Mouse (Mus musculus): ENCODE results near the gene Per1. TPM values are rescaled to one million over a fixed set of nuclear protein-coding genes. Genes with fewer than 3 reads are reported as not detected.
"Not testable (repeated sequence)": the region's sequence is repeated elsewhere in the genome, so short reads cannot be mapped to it uniquely, and the experiment has no call there.

Gene Per1
- polyA plus RNA-seq, 1 experiment from 2014 or later: 10.5 TPM

DNA sequence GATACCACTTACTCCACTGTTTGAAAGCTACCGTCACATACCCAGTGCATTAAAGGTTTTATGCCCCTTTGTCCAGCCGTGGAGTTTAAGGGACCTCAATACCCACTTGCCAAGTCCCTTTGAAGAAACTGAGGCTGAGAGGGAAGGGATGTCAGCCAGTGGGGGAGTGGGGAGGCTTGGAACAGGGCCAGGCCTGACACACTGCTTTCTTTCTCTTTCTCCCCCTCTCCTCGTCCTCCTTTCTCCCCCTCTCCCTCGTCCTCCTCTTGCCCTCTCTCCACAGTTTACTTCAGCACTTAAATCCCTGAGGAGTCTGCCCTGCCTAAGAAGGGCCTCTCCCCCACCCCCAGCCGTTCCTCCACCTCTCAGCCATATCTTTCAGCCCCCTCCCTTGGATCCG, 4.7 kb upstream of the Per1 start:
- Histone ChIP-seq H3K9ac (replicated peaks; ENCODE audit: low read depth, low read length) (no peak overlapping the region), H3K4me2 (replicated peaks; ENCODE audit: low read depth, low read length) (peak overlapping the region; percentile 74), H3K27me3 (ENCODE audit: control insufficient read depth, insufficient read depth, low read length) (no peaks in the 10 kb centered on the region), H3K27ac (ENCODE audit: low read length) (peak overlapping the region; percentile 22; the same call in 1 of the 2 replicates), H3K36me3 (ENCODE audit: control insufficient read depth, insufficient read depth, low read length) (peaks cover 24% of the 10 kb centered on the region), H3K9me3 (ENCODE audit: control insufficient read depth, low read depth, low read length) (no peaks in the 10 kb centered on the region), H3K4me3 (ENCODE audit: low read depth, low read length) (no peak overlapping the region), H3K4me1 (ENCODE audit: control insufficient read depth, insufficient read depth, low read length) (peaks cover 31% of the 10 kb centered on the region)
- 48% methylated on average over 6 of the region's 6 CpGs for WGBS
- no peak for ATAC-seq (ENCODE audit: insufficient number of reproducible peaks, insufficient read depth, low FRiP score, low read depth)

DNA sequence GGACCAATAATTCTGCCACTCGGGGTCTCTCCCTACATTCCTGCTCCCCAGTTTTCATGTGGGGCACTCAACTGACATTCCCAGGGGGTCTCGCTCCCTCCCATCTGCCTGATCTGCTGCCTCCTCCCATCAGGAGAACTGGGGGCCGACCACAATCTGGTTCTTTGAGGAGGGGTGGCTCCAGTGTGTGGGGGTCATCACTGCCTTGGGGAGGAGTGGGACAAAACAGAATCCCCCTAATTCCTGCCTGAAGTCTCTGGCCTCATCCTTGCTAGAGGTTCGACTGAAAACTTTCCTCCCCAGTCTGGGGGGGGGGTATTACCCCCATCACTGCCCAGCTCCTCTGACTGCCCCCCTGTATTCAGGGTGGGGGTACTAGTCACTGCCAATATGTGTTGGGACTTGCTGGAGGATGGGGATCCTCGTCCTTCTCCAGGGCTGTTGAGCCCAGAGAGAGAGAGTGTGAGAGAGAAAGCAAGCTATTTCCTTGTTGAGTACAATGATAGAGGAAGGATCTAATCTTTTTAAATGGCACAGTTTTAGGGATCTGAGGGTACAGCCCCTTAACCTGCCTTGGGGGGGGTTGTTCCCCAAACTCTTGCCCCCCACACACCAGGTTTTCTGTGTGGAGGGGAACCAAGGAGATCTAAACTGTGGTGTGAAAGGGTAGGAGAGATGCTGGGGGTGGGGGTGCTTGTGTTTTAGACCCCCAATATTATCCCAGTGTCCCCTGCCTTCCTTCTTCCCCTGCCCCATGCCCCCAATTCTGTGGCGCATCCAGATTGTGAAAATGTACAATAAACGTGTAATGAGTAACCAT, 3.2 kb upstream of the Per1 start:
- Histone ChIP-seq H3K9ac (replicated peaks; ENCODE audit: low read depth, low read length) (no peak overlapping the region), H3K27ac (ENCODE audit: low read length) (no peak overlapping the region)
- no peak for ATAC-seq (ENCODE audit: insufficient number of reproducible peaks, insufficient read depth, low FRiP score, low read depth)

DNA sequence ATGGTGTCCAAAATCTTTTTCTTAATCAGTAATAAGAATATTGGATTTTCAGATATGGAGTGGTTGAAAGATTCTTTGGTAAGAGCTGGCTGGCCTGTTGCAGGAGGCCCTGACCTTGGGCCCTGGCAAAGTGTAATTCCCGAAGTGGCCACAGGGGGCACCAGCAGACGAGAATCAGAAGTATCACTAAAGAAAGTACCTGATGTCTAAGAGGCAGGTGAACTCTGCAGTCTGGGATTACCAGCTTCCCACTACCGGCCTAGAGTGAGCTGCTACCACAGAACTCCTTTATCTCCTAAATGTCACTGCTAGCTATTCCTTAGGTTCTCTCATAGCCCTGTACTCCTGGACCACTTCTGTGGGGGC, 2.6 kb upstream of the Per1 start:
- Histone ChIP-seq H3K36me3 (ENCODE audit: control insufficient read depth, insufficient read depth, low read length) (peaks cover 24% of the 10 kb centered on the region), H3K27ac (ENCODE audit: low read length) (no peak overlapping the region), H3K27me3 (ENCODE audit: control insufficient read depth, insufficient read depth, low read length) (no peaks in the 10 kb centered on the region), H3K4me3 (ENCODE audit: low read depth, low read length) (no peak overlapping the region), H3K9ac (replicated peaks; ENCODE audit: low read depth, low read length) (no peak overlapping the region), H3K4me1 (ENCODE audit: control insufficient read depth, insufficient read depth, low read length) (peaks cover 30% of the 10 kb centered on the region), H3K9me3 (ENCODE audit: control insufficient read depth, low read depth, low read length) (no peaks in the 10 kb centered on the region), H3K4me2 (replicated peaks; ENCODE audit: low read depth, low read length) (no peak overlapping the region)
- ATAC-seq (ENCODE audit: insufficient number of reproducible peaks, insufficient read depth, low FRiP score, low read depth): no peak
- WGBS: 2% methylated on average over 3 of the region's 3 CpGs

More for the DNA sequence above, 3.2 kb upstream of the Per1 start:
- peaks cover 24% of the 10 kb centered on the region for H3K36me3 ChIP-seq (ENCODE audit: control insufficient read depth, insufficient read depth, low read length)
- peaks cover 29% of the 10 kb centered on the region for H3K4me1 ChIP-seq (ENCODE audit: control insufficient read depth, insufficient read depth, low read length)
- no peaks in the 10 kb centered on the region for H3K9me3 ChIP-seq (ENCODE audit: control insufficient read depth, low read depth, low read length)
- H3K27me3 ChIP-seq (ENCODE audit: control insufficient read depth, insufficient read depth, low read length): no peaks in the 10 kb centered on the region
- H3K4me3 ChIP-seq (ENCODE audit: low read depth, low read length): no peak overlapping the region
- H3K4me2 ChIP-seq (replicated peaks; ENCODE audit: low read depth, low read length): no peak overlapping the region
- 69% methylated on average over 7 of the region's 7 CpGs for WGBS

DNA sequence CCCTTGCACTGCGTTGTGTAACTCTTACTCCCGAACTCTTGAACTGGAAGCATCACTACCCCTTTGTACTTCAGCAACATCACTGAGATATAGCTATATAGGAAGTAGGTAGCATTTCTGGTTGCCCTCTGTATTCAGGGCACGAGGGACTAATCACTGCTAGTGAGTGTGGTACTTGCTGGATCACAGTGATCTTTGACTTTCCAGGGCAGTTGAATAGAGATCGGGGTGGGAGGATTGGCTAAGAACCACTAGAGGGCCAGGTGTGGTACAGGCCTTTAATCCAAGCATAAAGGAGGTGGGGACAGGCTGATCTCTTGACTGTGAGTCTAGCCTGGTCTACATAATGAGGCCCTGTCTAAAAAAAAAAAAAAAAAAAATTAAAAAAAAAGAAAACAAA, 2.1 kb upstream of the Per1 start:
- Histone ChIP-seq H3K9ac (replicated peaks; ENCODE audit: low read depth, low read length) (no peak overlapping the region), H3K27ac (ENCODE audit: low read length) (no peak overlapping the region), H3K9me3 (ENCODE audit: control insufficient read depth, low read depth, low read length) (no peaks in the 10 kb centered on the region), H3K36me3 (ENCODE audit: control insufficient read depth, insufficient read depth, low read length) (peaks cover 24% of the 10 kb centered on the region), H3K4me2 (replicated peaks; ENCODE audit: low read depth, low read length) (no peak overlapping the region), H3K4me1 (ENCODE audit: control insufficient read depth, insufficient read depth, low read length) (peaks cover 30% of the 10 kb centered on the region), H3K4me3 (ENCODE audit: low read depth, low read length) (no peak overlapping the region), H3K27me3 (ENCODE audit: control insufficient read depth, insufficient read depth, low read length) (no peaks in the 10 kb centered on the region)
- WGBS: 91% methylated on average over 4 of the region's 4 CpGs
- ATAC-seq (ENCODE audit: insufficient number of reproducible peaks, insufficient read depth, low FRiP score, low read depth): no peak

DNA sequence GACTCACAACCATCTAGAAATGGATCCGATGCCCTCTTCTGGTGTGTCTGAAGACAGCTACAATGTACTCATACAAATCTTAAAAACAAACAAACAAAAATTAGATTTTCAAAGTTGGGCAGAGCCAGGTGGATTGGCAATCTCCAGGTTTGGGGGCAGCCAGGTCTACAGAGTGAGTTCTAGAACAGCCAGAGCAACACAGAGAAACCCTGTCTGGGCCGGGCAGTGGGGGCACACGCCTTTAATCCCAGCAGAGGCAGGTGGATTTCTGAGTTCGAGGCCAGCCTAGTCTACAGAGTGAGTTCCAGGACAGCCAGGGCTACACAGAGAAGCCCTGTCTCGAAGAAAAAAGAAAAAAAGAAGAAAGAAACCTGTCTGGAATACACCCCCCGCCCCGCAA, 1.2 kb upstream of the Per1 start:
- not testable (repeated sequence) for H3K4me3 ChIP-seq (ENCODE audit: low read depth, low read length); H3K9me3 ChIP-seq (ENCODE audit: control insufficient read depth, low read depth, low read length); H3K4me2 ChIP-seq (replicated peaks; ENCODE audit: low read depth, low read length); H3K27ac ChIP-seq (ENCODE audit: low read length); H3K27me3 ChIP-seq (ENCODE audit: control insufficient read depth, insufficient read depth, low read length); ATAC-seq (ENCODE audit: insufficient number of reproducible peaks, insufficient read depth, low FRiP score, low read depth); H3K9ac ChIP-seq (replicated peaks; ENCODE audit: low read depth, low read length)
- Histone ChIP-seq H3K36me3 (ENCODE audit: control insufficient read depth, insufficient read depth, low read length) (peaks cover 24% of the 10 kb centered on the region), H3K4me1 (ENCODE audit: control insufficient read depth, insufficient read depth, low read length) (peaks cover 37% of the 10 kb centered on the region)
- 90% methylated on average over 7 of the region's 7 CpGs for WGBS

DNA sequence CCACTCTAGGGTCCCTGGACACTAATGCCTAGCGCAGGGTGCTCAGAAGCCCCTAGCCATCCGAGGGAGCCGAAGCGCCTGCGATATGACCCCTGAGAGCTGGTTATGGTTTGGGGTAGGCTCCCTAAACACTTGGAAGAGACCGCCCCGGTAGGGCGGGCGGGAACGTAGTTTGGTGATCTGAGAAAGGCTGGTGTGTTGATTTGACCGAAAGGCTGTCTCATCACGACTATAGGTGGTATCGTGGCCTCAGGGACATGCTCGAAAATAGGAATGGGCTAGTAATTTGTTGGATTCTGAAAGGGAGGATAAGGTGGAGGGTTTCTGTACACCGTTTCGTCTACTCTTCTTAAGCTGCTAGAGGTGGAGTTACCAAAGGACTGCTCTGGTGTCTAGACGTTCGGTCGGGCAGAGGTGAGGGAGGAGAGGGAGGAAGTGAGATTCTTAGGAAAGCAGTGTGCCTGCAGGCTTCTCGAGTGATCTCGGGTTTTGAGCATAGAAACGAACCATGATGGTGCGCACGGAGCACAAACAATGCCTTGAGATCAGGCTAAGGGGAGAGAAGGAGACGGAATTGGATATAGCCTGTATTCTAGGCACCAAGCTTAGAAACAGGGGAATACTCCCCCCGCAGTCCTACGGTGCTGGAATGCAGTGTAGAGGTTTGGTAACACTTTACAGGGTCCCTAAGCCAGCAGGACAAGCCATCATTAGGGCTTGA, 654 bp downstream of the Per1 start:
- peaks cover 18% of the 10 kb centered on the region for H3K36me3 ChIP-seq (ENCODE audit: control insufficient read depth, insufficient read depth, low read length)

DNA sequence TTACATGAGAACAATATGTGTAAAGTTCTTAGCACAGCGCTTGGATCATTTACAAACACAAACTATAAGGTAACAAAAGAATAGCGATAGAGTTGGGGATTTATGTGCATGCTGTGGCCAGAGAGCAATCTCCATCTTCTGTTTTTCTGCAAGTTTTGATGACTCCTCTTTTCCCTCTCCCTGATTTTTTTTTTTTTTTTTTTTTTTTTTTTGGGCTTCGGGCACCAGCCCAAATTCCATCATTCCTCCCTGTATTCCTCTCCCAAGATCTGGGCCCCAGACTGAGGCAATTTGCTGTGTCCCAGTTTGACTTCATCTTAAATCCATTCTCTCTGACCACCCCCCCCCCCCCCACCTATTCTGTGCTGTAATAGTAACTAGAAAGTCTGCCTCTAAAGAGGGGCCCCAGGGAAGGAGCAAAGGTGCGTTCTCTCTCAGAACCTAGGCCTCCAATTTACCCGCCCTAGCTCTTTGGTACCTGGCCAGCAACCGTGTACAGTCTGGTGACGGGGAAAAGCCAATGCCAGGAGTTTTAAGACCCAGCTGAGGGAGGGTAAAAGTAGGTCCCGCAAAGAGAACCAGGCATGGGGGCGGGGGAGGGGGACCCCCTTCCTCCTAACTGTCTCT, 1.5 kb downstream of the Per1 start:
- peak overlapping the region; percentile 88 for H3K27ac ChIP-seq (ENCODE audit: low read length)
- 13% methylated on average over 9 of the region's 9 CpGs for WGBS
- H3K4me2 ChIP-seq (replicated peaks; ENCODE audit: low read depth, low read length): peak overlapping the region; percentile 83
- H3K27me3 ChIP-seq (ENCODE audit: control insufficient read depth, insufficient read depth, low read length): no peaks in the 10 kb centered on the region
- no peak for ATAC-seq (ENCODE audit: insufficient number of reproducible peaks, insufficient read depth, low FRiP score, low read depth)
- peaks cover 31% of the 10 kb centered on the region for H3K4me1 ChIP-seq (ENCODE audit: control insufficient read depth, insufficient read depth, low read length)
- H3K9ac ChIP-seq (replicated peaks; ENCODE audit: low read depth, low read length): peak overlapping the region; percentile 47
- H3K9me3 ChIP-seq (ENCODE audit: control insufficient read depth, low read depth, low read length): no peaks in the 10 kb centered on the region
- H3K36me3 ChIP-seq (ENCODE audit: control insufficient read depth, insufficient read depth, low read length): peaks cover 19% of the 10 kb centered on the region
- H3K4me3 ChIP-seq (ENCODE audit: low read depth, low read length): peak overlapping the region; percentile 46

More for the DNA sequence above, 654 bp downstream of the Per1 start:
- WGBS: 2% methylated on average over 27 of the region's 27 CpGs
- peak overlapping the region; percentile 83 for H3K4me2 ChIP-seq (replicated peaks; ENCODE audit: low read depth, low read length)
- peaks cover 31% of the 10 kb centered on the region for H3K4me1 ChIP-seq (ENCODE audit: control insufficient read depth, insufficient read depth, low read length)
- H3K27ac ChIP-seq (ENCODE audit: low read length): peak overlapping the region; percentile 88
- H3K27me3 ChIP-seq (ENCODE audit: control insufficient read depth, insufficient read depth, low read length): no peaks in the 10 kb centered on the region
- H3K9me3 ChIP-seq (ENCODE audit: control insufficient read depth, low read depth, low read length): no peaks in the 10 kb centered on the region
- H3K4me3 ChIP-seq (ENCODE audit: low read depth, low read length): peak overlapping the region; percentile 46
- ATAC-seq (ENCODE audit: insufficient number of reproducible peaks, insufficient read depth, low FRiP score, low read depth): no peak
- peak overlapping the region; percentile 47 for H3K9ac ChIP-seq (replicated peaks; ENCODE audit: low read depth, low read length)
